Mouse (Mus musculus) heart, embryonic 15.5 days (tissue): ENCODE measurements around the gene Uap1. TPM values are rescaled to one million over a fixed set of nuclear protein-coding genes. Genes with fewer than 3 reads are reported as not detected.

Experiments
- ATAC-seq: fragments of 200-750 bp; cut with Nextera tagmentation; replicated peaks from 2 replicates; pipeline ENCODE4 v1.8.0; 2017; ENCODE audit warnings: low read depth, moderate TSS enrichment; ENCODE audit not compliant: insufficient number of reproducible peaks, insufficient read depth, low FRiP score
- H3K27ac ChIP-seq: fragments of 300-500 bp; sonication (generic); 2 replicates; pipeline ENCODE4 v1.5.1; 2015; ENCODE audit warnings: mild to moderate bottlenecking, inconsistent platforms
- H3K27me3 ChIP-seq: fragments of 300-500 bp; sonication (generic); 2 replicates; pipeline ENCODE4 v1.6.1; 2015; ENCODE audit warnings: inconsistent platforms
- H3K36me3 ChIP-seq: fragments of 300-500 bp; sonication (generic); 2 replicates; pipeline ENCODE4 v1.6.1; 2015; ENCODE audit warnings: mild to moderate bottlenecking, inconsistent platforms
- H3K4me1 ChIP-seq: fragments of 300-500 bp; sonication (generic); replicated peaks from 2 replicates; pipeline ENCODE4 v1.6.1; 2015; ENCODE audit warnings: inconsistent platforms
- H3K4me2 ChIP-seq: fragments of 300-500 bp; sonication (generic); 2 replicates; pipeline ENCODE4 v1.6.1; 2015; ENCODE audit warnings: inconsistent platforms, mild to moderate bottlenecking, moderate library complexity
- H3K4me3 ChIP-seq: fragments of 300-500 bp; sonication (generic); 2 replicates; pipeline ENCODE4 v1.5.1; 2015; ENCODE audit warnings: mild to moderate bottlenecking, inconsistent platforms
- H3K9ac ChIP-seq: fragments of 300-500 bp; sonication (generic); 2 replicates; pipeline ENCODE4 v1.6.1; 2015; ENCODE audit warnings: mild to moderate bottlenecking, inconsistent platforms
- H3K9me3 ChIP-seq: fragments of 300-500 bp; sonication (generic); replicated peaks from 2 replicates; pipeline ENCODE4 v1.6.1; 2016; ENCODE audit warnings: inconsistent platforms
- WGBS: fragments of 180-500 bp; shearing (Covaris S2); methylation state at CpG from one replicate; pipeline ENCODE4 v1.1.7; 2015; ENCODE audit warnings: mixed read lengths; 5-methylcytosine and 5-hydroxymethylcytosine counted together
- polyA plus RNA-seq: library from polyadenylated mRNA; unstranded; fragments of >200 nt; fragmentation: Nextera tagmentation; extraction: Ambion mirVana; gene quantifications from 2 replicates; pipeline ENCODE4 v1.2.1, GENCODE M21; 2015

The Uap1 gene
- polyA plus RNA-seq, 1 experiment from 2014 or later, result 46.0 TPM

- peaks cover 28% of the 10 kb centered on the region; the same call in 1 of the 2 replicates for H3K36me3 ChIP-seq
- no peaks in the 10 kb centered on the region for H3K9me3 ChIP-seq
- no peaks in the 10 kb centered on the region for H3K27me3 ChIP-seq
- H3K27ac ChIP-seq, result no peak overlapping the region
- WGBS, result 75% methylated on average over 2 of the region's 2 CpGs
- no peak overlapping the region for H3K4me2 ChIP-seq
- no peak overlapping the region for H3K4me3 ChIP-seq
- peaks cover 6% of the 10 kb centered on the region for H3K4me1 ChIP-seq
- ATAC-seq, result no peak
- no peak overlapping the region for H3K9ac ChIP-seq
Observed at GRCm38 (mm10) chr1:170164053-170164614, 10.6 kb downstream of the Uap1 start.

- Histone ChIP-seq H3K27me3 (no peaks in the 10 kb centered on the region), H3K36me3 (peaks cover 34% of the 10 kb centered on the region; the same call in 1 of the 2 replicates), H3K27ac (no peak overlapping the region), H3K9me3 (no peaks in the 10 kb centered on the region), H3K4me2 (no peak overlapping the region), H3K9ac (no peak overlapping the region), H3K4me1 (peaks cover 6% of the 10 kb centered on the region), H3K4me3 (no peak overlapping the region)
- ATAC-seq, result no peak
- WGBS, result 83% methylated on average over 3 of the region's 3 CpGs
Observed at GRCm38 (mm10) chr1:170163398-170163943, 11.3 kb downstream of the Uap1 start.

GRCm38 (mm10) chr1:170161852-170162251 lies 12.9 kb downstream of the Uap1 start:
- Histone ChIP-seq H3K27ac (peak overlapping the region; percentile 49), H3K9ac (no peak overlapping the region), H3K9me3 (no peaks in the 10 kb centered on the region), H3K4me3 (no peak overlapping the region), H3K4me2 (no peak overlapping the region), H3K36me3 (peaks cover 44% of the 10 kb centered on the region), H3K27me3 (no peaks in the 10 kb centered on the region), H3K4me1 (peaks cover 6% of the 10 kb centered on the region)
- no peak for ATAC-seq
- WGBS, result 50% methylated on average over 6 of the region's 6 CpGs

GRCm38 (mm10) chr1:170160397-170160938 lies 14.3 kb downstream of the Uap1 start:
- H3K27ac ChIP-seq, result no peak overlapping the region
- peaks cover 44% of the 10 kb centered on the region for H3K36me3 ChIP-seq
- H3K9me3 ChIP-seq, result no peaks in the 10 kb centered on the region
- no peak overlapping the region for H3K9ac ChIP-seq
- H3K4me3 ChIP-seq, result no peak overlapping the region
- no peak for ATAC-seq
- WGBS, result 58% methylated on average over 3 of the region's 3 CpGs
- no peak overlapping the region for H3K4me2 ChIP-seq
- H3K4me1 ChIP-seq, result peaks cover 6% of the 10 kb centered on the region
- no peaks in the 10 kb centered on the region for H3K27me3 ChIP-seq

- Histone ChIP-seq H3K4me2 (no peak overlapping the region), H3K27ac (no peak overlapping the region), H3K4me1 (peaks cover 6% of the 10 kb centered on the region), H3K4me3 (no peak overlapping the region), H3K9ac (no peak overlapping the region), H3K9me3 (no peaks in the 10 kb centered on the region), H3K36me3 (peaks cover 40% of the 10 kb centered on the region), H3K27me3 (no peaks in the 10 kb centered on the region)
- ATAC-seq, result no peak
- 89% methylated on average over 2 of the region's 2 CpGs for WGBS
Observed at GRCm38 (mm10) chr1:170159707-170160106, 15.1 kb downstream of the Uap1 start.

GRCm38 (mm10) chr1:170155761-170156160 lies 19.0 kb downstream of the Uap1 start:
- Histone ChIP-seq H3K27me3 (no peaks in the 10 kb centered on the region), H3K36me3 (peaks cover 35% of the 10 kb centered on the region), H3K27ac (no peak overlapping the region), H3K4me2 (no peak overlapping the region), H3K4me3 (no peak overlapping the region), H3K9me3 (no peaks in the 10 kb centered on the region), H3K9ac (no peak overlapping the region), H3K4me1 (no peaks in the 10 kb centered on the region)
- ATAC-seq, result no peak
- WGBS, result 92% methylated on average over 5 of the region's 5 CpGs

- Histone ChIP-seq H3K9ac (no peak overlapping the region), H3K4me2 (no peak overlapping the region), H3K9me3 (no peaks in the 10 kb centered on the region), H3K4me3 (no peak overlapping the region), H3K27ac (no peak overlapping the region), H3K27me3 (no peaks in the 10 kb centered on the region), H3K4me1 (no peaks in the 10 kb centered on the region), H3K36me3 (peaks cover 35% of the 10 kb centered on the region)
- ATAC-seq, result no peak
- 63% methylated on average over 2 of the region's 2 CpGs for WGBS
Observed at GRCm38 (mm10) chr1:170155298-170155697, 19.5 kb downstream of the Uap1 start.

- no peak overlapping the region for H3K4me3 ChIP-seq
- H3K9ac ChIP-seq, result no peak overlapping the region
- H3K4me2 ChIP-seq, result no peak overlapping the region
- no peak overlapping the region for H3K27ac ChIP-seq
- no peak for ATAC-seq
- no peaks in the 10 kb centered on the region for H3K27me3 ChIP-seq
- 88% methylated on average over 8 of the region's 8 CpGs for WGBS
- H3K36me3 ChIP-seq, result peaks cover 43% of the 10 kb centered on the region
- H3K4me1 ChIP-seq, result no peaks in the 10 kb centered on the region
- no peaks in the 10 kb centered on the region for H3K9me3 ChIP-seq
Observed at GRCm38 (mm10) chr1:170153986-170154385, 20.8 kb downstream of the Uap1 start.

- WGBS, result 86% methylated on average over 2 of the region's 2 CpGs
- H3K27ac ChIP-seq, result no peak overlapping the region
- H3K27me3 ChIP-seq, result no peaks in the 10 kb centered on the region
- H3K9ac ChIP-seq, result no peak overlapping the region
- no peak overlapping the region for H3K4me3 ChIP-seq
- H3K4me1 ChIP-seq, result peaks cover 9% of the 10 kb centered on the region; the same call in 1 of the 2 replicates
- H3K9me3 ChIP-seq, result no peaks in the 10 kb centered on the region
- no peak overlapping the region for H3K4me2 ChIP-seq
- ATAC-seq, result no peak
- peaks cover 33% of the 10 kb centered on the region for H3K36me3 ChIP-seq
Observed at GRCm38 (mm10) chr1:170152552-170152951, 22.2 kb downstream of the Uap1 start.

GRCm38 (mm10) chr1:170150870-170151269 lies 23.9 kb downstream of the Uap1 start:
- Histone ChIP-seq H3K9ac (no peak overlapping the region), H3K4me2 (no peak overlapping the region), H3K4me3 (no peak overlapping the region), H3K36me3 (peaks cover 26% of the 10 kb centered on the region), H3K27me3 (no peaks in the 10 kb centered on the region), H3K9me3 (no peaks in the 10 kb centered on the region), H3K4me1 (peaks cover 10% of the 10 kb centered on the region; the same call in 1 of the 2 replicates), H3K27ac (no peak overlapping the region)
- WGBS, result 84% methylated on average over 6 of the region's 6 CpGs
- ATAC-seq, result no peak

GRCm38 (mm10) chr1:170149756-170150155 lies 25.0 kb downstream of the Uap1 start:
- H3K4me2 ChIP-seq, result no peak overlapping the region
- H3K4me3 ChIP-seq, result no peak overlapping the region
- ATAC-seq, result no peak
- no peaks in the 10 kb centered on the region for H3K27me3 ChIP-seq
- peaks cover 21% of the 10 kb centered on the region for H3K36me3 ChIP-seq
- 85% methylated on average over 4 of the region's 4 CpGs for WGBS
- no peaks in the 10 kb centered on the region for H3K9me3 ChIP-seq
- H3K4me1 ChIP-seq, result peaks cover 10% of the 10 kb centered on the region; the same call in 1 of the 2 replicates
- H3K9ac ChIP-seq, result no peak overlapping the region
- H3K27ac ChIP-seq, result no peak overlapping the region

GRCm38 (mm10) chr1:170148536-170148935 lies 26.2 kb downstream of the Uap1 start:
- H3K27me3 ChIP-seq, result no peaks in the 10 kb centered on the region
- H3K4me1 ChIP-seq, result peaks cover 10% of the 10 kb centered on the region; the same call in 1 of the 2 replicates
- H3K4me2 ChIP-seq, result no peak overlapping the region
- no peaks in the 10 kb centered on the region for H3K9me3 ChIP-seq
- H3K36me3 ChIP-seq, result peaks cover 27% of the 10 kb centered on the region
- 46% methylated on average over 6 of the region's 6 CpGs for WGBS
- no peak for ATAC-seq
- H3K4me3 ChIP-seq, result no peak overlapping the region
- H3K27ac ChIP-seq, result no peak overlapping the region
- no peak overlapping the region for H3K9ac ChIP-seq
